Mouse (Mus musculus) MEL (cell line): ENCODE results near the gene Gab2. TPM values are rescaled to one million over a fixed set of nuclear protein-coding genes. Genes with fewer than 3 reads are reported as not detected.
A peak's percentile ranks its signal among the peaks of the same experiment; 100 is the strongest.

Experiments
- DNase-seq: peaks from one replicate; pipeline ENCODE4 v3.0.0; 2011; ENCODE audit warnings: low read depth, low spot score
- H3K27ac ChIP-seq: 2 replicates; pipeline ENCODE4 v1.5.1; 2012; ENCODE audit warnings: low read depth, mild to moderate bottlenecking, control low read depth, low read length, moderate library complexity; ENCODE audit not compliant: control insufficient read depth
- H3K27me3 ChIP-seq, 2 experiments: fragments of 150-350 bp in 1 of 2; sonication (generic) in 1 of 2; 2 replicates each; pipeline ENCODE4 v1.6.1; 2012; ENCODE audit warnings: low read length in 2 of 2, mild to moderate bottlenecking in 2 of 2, improper control_type of control experiment in 1 of 2, moderate library complexity in 1 of 2; ENCODE audit not compliant: insufficient read depth in 2 of 2, control insufficient read depth in 1 of 2
- H3K36me3 ChIP-seq, 2 experiments: 2 replicates each; pipeline ENCODE4 v1.6.1; 2012 to 2014; ENCODE audit warnings: low read length in 2 of 2, improper control_type of control experiment in 1 of 2, inconsistent platforms in 1 of 2, mild to moderate bottlenecking in 1 of 2; ENCODE audit not compliant: insufficient read depth in 2 of 2, control insufficient read depth in 1 of 2
- H3K4me1 ChIP-seq, 2 experiments: fragments of 150-350 bp in 1 of 2; sonication (generic) in 1 of 2; 2 replicates each; pipeline ENCODE4 v1.6.1; 2012; ENCODE audit warnings: low read length in 2 of 2, improper control_type of control experiment in 1 of 2, mild to moderate bottlenecking in 1 of 2; ENCODE audit not compliant: insufficient read depth in 2 of 2, control insufficient read depth in 1 of 2
- H3K4me3 ChIP-seq, 2 experiments: fragments of 150-350 bp in 1 of 2; sonication (generic) in 1 of 2; 2 replicates each; pipeline ENCODE4 v1.5.1; 2012; ENCODE audit warnings: low read depth in 2 of 2, low read length in 2 of 2, mild to moderate bottlenecking in 2 of 2, moderate library complexity in 2 of 2, control low read depth in 1 of 2, improper control_type of control experiment in 1 of 2; ENCODE audit not compliant: control insufficient read depth in 1 of 2, insufficient read depth in 1 of 2
- H3K79me2 ChIP-seq: 2 replicates; pipeline ENCODE4 v1.6.1; 2012; ENCODE audit warnings: mild to moderate bottlenecking, low read length, moderate library complexity; ENCODE audit not compliant: control insufficient read depth, poor library complexity, insufficient read depth
- H3K9ac ChIP-seq: 2 replicates; pipeline ENCODE4 v1.6.1; 2012; ENCODE audit warnings: low read depth, mild to moderate bottlenecking, control low read depth, low read length, moderate library complexity; ENCODE audit not compliant: control insufficient read depth, poor library complexity, severe bottlenecking
- H3K9me3 ChIP-seq: fragments of 150-350 bp; sonication (generic); replicated peaks from 2 replicates; pipeline ENCODE4 v1.6.1; 2012; ENCODE audit warnings: mild to moderate bottlenecking, low read length, improper control_type of control experiment, moderate library complexity; ENCODE audit not compliant: insufficient read depth
- BHLHE40 ChIP-seq: IDR thresholded peaks from 2 replicates; pipeline ENCODE4 v1.6.1; 2012; ENCODE audit warnings: low read depth, mild to moderate bottlenecking, inconsistent platforms, low read length, improper control_type of control experiment, borderline replicate concordance
- CHD2 ChIP-seq: IDR thresholded peaks from 2 replicates; pipeline ENCODE4 v1.6.1; 2011; ENCODE audit warnings: low read length, improper control_type of control experiment
- CTCF ChIP-seq, 3 experiments: IDR thresholded peaks in 2 of 3; conservative IDR thresholded peaks in 1 of 3; 2 replicates each; pipeline ENCODE4 v1.5.1; 2011 to 2012; ENCODE audit warnings: low read length in 3 of 3, low read depth in 2 of 3, mild to moderate bottlenecking in 2 of 3, improper control_type of control experiment in 1 of 3, inconsistent platforms in 1 of 3, mixed read lengths in 1 of 3, moderate library complexity in 1 of 3; ENCODE audit not compliant: control insufficient read depth in 1 of 3, insufficient read depth in 1 of 3, poor library complexity in 1 of 3, severe bottlenecking in 1 of 3
- E2F4 ChIP-seq: IDR thresholded peaks from 2 replicates; pipeline ENCODE4 v1.6.1; 2011; ENCODE audit warnings: low read depth, low read length, improper control_type of control experiment, borderline replicate concordance
- ELF1 ChIP-seq: IDR thresholded peaks from 2 replicates; pipeline ENCODE4 v1.6.1; 2014; ENCODE audit warnings: low read depth, mild to moderate bottlenecking, inconsistent platforms, low read length, improper control_type of control experiment, moderate library complexity
- ETS1 ChIP-seq: IDR thresholded peaks from 2 replicates; pipeline ENCODE4 v1.6.1; 2012; ENCODE audit warnings: low read depth, mild to moderate bottlenecking, inconsistent platforms, low read length, improper control_type of control experiment, moderate library complexity
- GABPA ChIP-seq: IDR thresholded peaks from 2 replicates; pipeline ENCODE4 v1.6.1; 2012; ENCODE audit warnings: low read depth, mild to moderate bottlenecking, inconsistent platforms, low read length, improper control_type of control experiment, moderate library complexity
- GATA1 ChIP-seq: IDR thresholded peaks from 2 replicates; pipeline ENCODE4 v1.6.1; 2011; ENCODE audit warnings: low read depth, low read length, improper control_type of control experiment
- HCFC1 ChIP-seq: IDR thresholded peaks from 2 replicates; pipeline ENCODE4 v1.6.1; 2012; ENCODE audit warnings: low read depth, mild to moderate bottlenecking, inconsistent platforms, low read length, improper control_type of control experiment, moderate library complexity
- JUND ChIP-seq: IDR thresholded peaks from 2 replicates; pipeline ENCODE4 v1.6.1; 2011; ENCODE audit warnings: low read depth, mild to moderate bottlenecking, improper control_type of control experiment, low read length
- KAT2A ChIP-seq: conservative IDR thresholded peaks from 2 replicates; pipeline ENCODE4 v1.6.1; 2012; ENCODE audit warnings: low read depth, low read length, improper control_type of control experiment, inconsistent platforms
- MAZ ChIP-seq: IDR thresholded peaks from 2 replicates; pipeline ENCODE4 v1.6.1; 2012; ENCODE audit warnings: low read depth, mild to moderate bottlenecking, inconsistent platforms, low read length, improper control_type of control experiment
- MXI1 ChIP-seq: IDR thresholded peaks from 2 replicates; pipeline ENCODE4 v1.6.1; 2011; ENCODE audit warnings: mild to moderate bottlenecking, low read depth, low read length, improper control_type of control experiment
- MYB ChIP-seq: IDR thresholded peaks from 2 replicates; pipeline ENCODE4 v1.6.1; 2011; ENCODE audit warnings: mild to moderate bottlenecking, low read depth, low read length, improper control_type of control experiment
- MYC ChIP-seq: IDR thresholded peaks from 2 replicates; pipeline ENCODE4 v1.6.1; 2011; ENCODE audit warnings: low read depth, mild to moderate bottlenecking, low read length, improper control_type of control experiment, moderate library complexity
- NELFE ChIP-seq: IDR thresholded peaks from 2 replicates; pipeline ENCODE4 v1.6.1; 2011; ENCODE audit warnings: low read depth, low read length, improper control_type of control experiment
- NRF1 ChIP-seq: IDR thresholded peaks from 2 replicates; pipeline ENCODE4 v1.6.1; 2014; ENCODE audit warnings: low read depth, mild to moderate bottlenecking, inconsistent platforms, low read length, improper control_type of control experiment, moderate library complexity; ENCODE audit not compliant: poor library complexity, insufficient read depth, severe bottlenecking
- POLR2A ChIP-seq, 2 experiments: IDR thresholded peaks; 2 replicates each; pipeline ENCODE4 v1.6.1; 2011 to 2012; ENCODE audit warnings: low read length in 2 of 2, mild to moderate bottlenecking in 2 of 2, control low read depth in 1 of 2, improper control_type of control experiment in 1 of 2, low read depth in 1 of 2, moderate library complexity in 1 of 2; ENCODE audit not compliant: control insufficient read depth in 1 of 2, insufficient read depth in 1 of 2, poor library complexity in 1 of 2
- POLR2AphosphoS2 ChIP-seq: IDR thresholded peaks from 2 replicates; pipeline ENCODE4 v1.6.1; 2011; ENCODE audit warnings: low read length, improper control_type of control experiment
- POLR2AphosphoS5 ChIP-seq: IDR thresholded peaks from 2 replicates; pipeline ENCODE4 v1.6.1; 2012; ENCODE audit warnings: low read depth, borderline replicate concordance, mild to moderate bottlenecking, inconsistent platforms, low read length, moderate library complexity, mixed read lengths
- RAD21 ChIP-seq: IDR thresholded peaks from 2 replicates; pipeline ENCODE4 v1.6.1; 2011; ENCODE audit warnings: mild to moderate bottlenecking, low read depth, low read length, improper control_type of control experiment
- RCOR1 ChIP-seq: IDR thresholded peaks from 2 replicates; pipeline ENCODE4 v1.6.1; 2012; ENCODE audit warnings: low read depth, mild to moderate bottlenecking, inconsistent platforms, low read length, improper control_type of control experiment
- SMC3 ChIP-seq: IDR thresholded peaks from 2 replicates; pipeline ENCODE4 v1.6.1; 2011; ENCODE audit warnings: low read depth, low read length, improper control_type of control experiment
- TAL1 ChIP-seq: IDR thresholded peaks from 2 replicates; pipeline ENCODE4 v1.6.1; 2012; ENCODE audit warnings: mild to moderate bottlenecking, inconsistent platforms, low read length, moderate library complexity, mixed read lengths
- TBP ChIP-seq: IDR thresholded peaks from 2 replicates; pipeline ENCODE4 v1.8.0; 2011; ENCODE audit warnings: low read depth, low read length, improper control_type of control experiment
- TCF12 ChIP-seq: IDR thresholded peaks from 2 replicates; pipeline ENCODE4 v1.6.1; 2014; ENCODE audit warnings: low read depth, mild to moderate bottlenecking, inconsistent platforms, low read length, improper control_type of control experiment, moderate library complexity
- UBTF ChIP-seq: IDR thresholded peaks from 2 replicates; pipeline ENCODE4 v1.6.1; 2012; ENCODE audit warnings: low read depth, mild to moderate bottlenecking, inconsistent platforms, low read length, improper control_type of control experiment, moderate library complexity, borderline replicate concordance; ENCODE audit not compliant: insufficient read depth
- USF1 ChIP-seq: IDR thresholded peaks from 2 replicates; pipeline ENCODE4 v1.6.1; 2014; ENCODE audit warnings: low read depth, mild to moderate bottlenecking, inconsistent platforms, low read length, improper control_type of control experiment, moderate library complexity
- ZC3H11A ChIP-seq: IDR thresholded peaks from 2 replicates; pipeline ENCODE4 v1.6.1; 2012; ENCODE audit warnings: low read depth, mild to moderate bottlenecking, inconsistent platforms, low read length, improper control_type of control experiment
- ZKSCAN1 ChIP-seq: IDR thresholded peaks from 2 replicates; pipeline ENCODE4 v1.6.1; 2012; ENCODE audit warnings: low read depth, mild to moderate bottlenecking, inconsistent platforms, low read length, improper control_type of control experiment, moderate library complexity
- ZNF384 ChIP-seq: IDR thresholded peaks from 2 replicates; pipeline ENCODE4 v1.6.1; 2012; ENCODE audit warnings: low read depth, mild to moderate bottlenecking, inconsistent platforms, low read length, improper control_type of control experiment
- polyA plus RNA-seq, 2 experiments: library from polyadenylated mRNA; stranded (reverse) in 1 of 2; unstranded in 1 of 2; fragments of >175 nt in 1 of 2; fragments of >200 nt in 1 of 2; gene quantifications; 2 replicates each; pipeline versions ENCODE4 v1.2.1 to v1.2.4; 2012; ENCODE audit warnings: low replicate concordance in 2 of 2, low read depth in 1 of 2; ENCODE audit not compliant: insufficient read length in 2 of 2, insufficient read depth in 1 of 2, missing spikeins in 1 of 2
- total RNA-seq: library from RNA; depleted of rRNA; stranded (reverse); fragments of 300-350 nt; gene quantifications from 2 replicates; pipeline ENCODE4 v1.2.3, GENCODE M21; 2012

Gene Gab2
- total and polyA plus RNA-seq, 3 experiments: 5.0 to 11.5 TPM; not detected in 1

DNA sequence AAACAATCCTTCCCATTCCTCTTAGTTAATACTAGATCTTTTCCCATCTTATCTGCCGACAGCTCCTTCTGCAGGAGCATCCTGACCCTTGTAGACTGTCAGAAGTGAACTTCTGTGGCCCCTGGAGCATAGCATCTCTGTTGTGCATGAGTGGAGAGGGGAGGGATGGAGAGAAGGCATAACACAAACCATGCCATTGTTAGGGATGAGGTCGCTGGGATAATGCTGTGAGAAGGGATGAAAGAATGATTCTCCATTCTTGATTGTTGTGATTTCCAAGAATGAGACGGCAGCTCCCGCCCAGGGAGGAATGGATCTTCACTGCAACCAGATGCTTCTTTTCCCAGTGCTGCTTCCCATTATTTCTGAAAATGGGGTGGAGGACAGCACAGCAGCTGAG is 102.0 kb downstream of the Gab2 start:
- H3K27ac ChIP-seq: peak overlapping the region; percentile 96
- peaks cover 21 to 31% of the 10 kb centered on the region in 2 experiments for H3K4me1 ChIP-seq
- H3K36me3 ChIP-seq: peaks cover 0 to 41% of the 10 kb centered on the region in 2 experiments; a peak in 2 of 4 replicates
- DNase-seq: no peak
- no peak overlapping the region for H3K4me3 ChIP-seq
- H3K9me3 ChIP-seq: no peaks in the 10 kb centered on the region
- peak overlapping the region; percentile 40; the same call in 1 of the 2 replicates for H3K9ac ChIP-seq
- no peaks in the 10 kb centered on the region for H3K27me3 ChIP-seq
- H3K79me2 ChIP-seq: 0 out of 2 replicates have a peak, but pooled peaks cover 3% of the 10 kb centered on the region
- TF ChIP-seq HCFC1: no peak
- no peak for TF ChIP-seq KAT2A
- no peak; the same call in 1 of the 2 replicates for TF ChIP-seq MXI1
- no peak for TF ChIP-seq TBP
- TF ChIP-seq NRF1: no peak
- no peak for TF ChIP-seq JUND
- TF ChIP-seq SMC3: no peak
- no peak for TF ChIP-seq RCOR1
- no peak for TF ChIP-seq TAL1
- TF ChIP-seq ZNF384: no peak
- no peak for TF ChIP-seq BHLHE40
- no peak for TF ChIP-seq MYB
- TF ChIP-seq ELF1: no peak
- no peak for TF ChIP-seq GABPA
- TF ChIP-seq, all 39 proteins: peak for 0

DNA sequence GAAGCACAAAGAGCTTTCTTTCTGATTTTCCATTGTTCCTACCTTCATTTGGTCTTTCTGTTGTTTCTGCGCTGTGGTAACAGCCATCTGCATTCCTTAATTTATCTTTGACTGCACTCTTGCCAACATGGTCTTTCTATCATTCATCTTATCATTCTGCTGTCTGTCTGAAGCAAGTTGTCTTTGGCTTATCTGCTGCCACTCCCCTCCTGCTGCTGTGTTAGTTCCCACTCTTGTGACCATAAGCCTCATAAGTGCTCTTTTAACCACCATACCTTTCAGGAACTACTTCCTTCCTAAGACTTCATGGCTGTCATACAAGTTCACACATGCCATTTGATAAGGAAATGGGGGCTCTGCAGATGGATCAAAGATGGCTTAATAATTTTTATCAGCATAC is 102.6 kb downstream of the Gab2 start:
- peak overlapping the region; percentile 40; the same call in 1 of the 2 replicates for H3K9ac ChIP-seq
- H3K27ac ChIP-seq: peak overlapping the region; percentile 96
- no peaks in the 10 kb centered on the region for H3K9me3 ChIP-seq
- peaks cover 0 to 41% of the 10 kb centered on the region in 2 experiments; a peak in 2 of 4 replicates for H3K36me3 ChIP-seq
- peaks cover 21 to 31% of the 10 kb centered on the region in 2 experiments for H3K4me1 ChIP-seq
- peak overlapping the region in 1 of 2 experiments; percentile 15; a peak in 2 of 4 replicates for H3K4me3 ChIP-seq
- DNase-seq: peak; percentile 90
- H3K79me2 ChIP-seq: 0 out of 2 replicates have a peak, but pooled peaks cover 3% of the 10 kb centered on the region
- H3K27me3 ChIP-seq: no peaks in the 10 kb centered on the region
- peak; percentile 42; the same call in 1 of the 2 replicates for TF ChIP-seq TBP
- no peak for TF ChIP-seq ZC3H11A
- no peak for TF ChIP-seq E2F4
- no peak; the same call in 1 of the 2 replicates for TF ChIP-seq CHD2
- TF ChIP-seq MXI1: no peak; the same call in 1 of the 2 replicates
- no peak for TF ChIP-seq ZKSCAN1
- no peak for TF ChIP-seq JUND
- TF ChIP-seq MYC: peak; percentile 76; the same call in 1 of the 2 replicates
- no peak for TF ChIP-seq POLR2AphosphoS5
- no peak for TF ChIP-seq CTCF (IDR thresholded peaks at IDR 0.05 in 2 of 3, conservative IDR thresholded peaks at IDR 0.05 in 1 of 3; ENCODE audit: control insufficient read depth in 1 of 3, insufficient read depth in 1 of 3, low read depth in 2 of 3, low read length in 3 of 3, poor library complexity in 1 of 3, severe bottlenecking in 1 of 3)
- TF ChIP-seq UBTF: no peak
- no peak for TF ChIP-seq POLR2A (IDR thresholded peaks at IDR 0.05; ENCODE audit: control insufficient read depth in 1 of 2, insufficient read depth in 1 of 2, low read depth in 1 of 2, low read length in 2 of 2, poor library complexity in 1 of 2)
- peak; percentile 91 for TF ChIP-seq RCOR1
- TF ChIP-seq NELFE: no peak
- peak; percentile 100 for TF ChIP-seq GATA1
- no peak for TF ChIP-seq ELF1
- no peak for TF ChIP-seq RAD21
- peak; percentile 63 for TF ChIP-seq MYB
- no peak for TF ChIP-seq GABPA
- TF ChIP-seq TCF12: peak; percentile 98
- TF ChIP-seq ZNF384: peak; percentile 19; the same call in 1 of the 2 replicates
- TF ChIP-seq BHLHE40: peak; percentile 80
- TF ChIP-seq USF1: peak; percentile 29; the same call in 1 of the 2 replicates
- TF ChIP-seq POLR2AphosphoS2: no peak
- TF ChIP-seq MAZ: peak; percentile 78
- peak; percentile 87 for TF ChIP-seq TAL1
- peak; percentile 98 for TF ChIP-seq ETS1
